Mouse (Mus musculus) common myeloid progenitor, adult 5-6 weeks (primary cell): ENCODE measurements around the gene Rps6ka5. TPM values are rescaled to one million over a fixed set of nuclear protein-coding genes. Genes with fewer than 3 reads are reported as not detected.

Experiments
- ATAC-seq: replicated peaks from 2 replicates; pipeline ENCODE4 v1.8.0; 2016; ENCODE audit warnings: low read depth, mild to moderate bottlenecking, moderate TSS enrichment, inconsistent platforms; ENCODE audit not compliant: poor library complexity, severe bottlenecking
- total RNA-seq: library from RNA; stranded (forward); fragments of 200-1000, 187-1606 nt; gene quantifications from 2 replicates; pipeline ENCODE4 v1.2.3, GENCODE M21; 2017

The Rps6ka5 gene
- total RNA-seq, 1 experiment from 2014 or later, result 47.1 TPM

- ATAC-seq, result no peak
These were observed 187.5 kb downstream of the Rps6ka5 start for GRCm38 (mm10) chr12:100539158-100539714.

GRCm38 (mm10) chr12:100538445-100539157 is 188.2 kb downstream of the Rps6ka5 start:
- ATAC-seq, result peak; percentile 76

DNA sequence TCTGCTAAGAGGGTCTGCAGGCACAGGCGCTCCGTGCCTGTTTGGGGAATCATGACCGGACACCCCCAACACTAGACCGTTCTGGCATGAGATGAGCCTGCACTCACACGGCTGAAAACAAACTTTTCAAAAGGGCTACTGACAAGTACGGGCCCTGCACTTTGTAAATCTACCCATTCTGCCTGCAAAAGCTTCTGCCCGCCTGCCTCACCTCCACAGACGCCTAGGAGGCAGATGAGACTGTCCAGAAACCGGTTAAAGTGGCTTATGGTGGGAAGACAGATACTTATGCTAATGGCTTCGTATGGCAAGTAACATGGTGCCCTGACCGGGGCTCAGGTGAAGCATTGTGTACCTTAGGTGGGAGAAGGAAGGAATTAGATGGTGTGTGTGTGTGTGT is 189.7 kb downstream of the Rps6ka5 start:
- no peak for ATAC-seq

DNA sequence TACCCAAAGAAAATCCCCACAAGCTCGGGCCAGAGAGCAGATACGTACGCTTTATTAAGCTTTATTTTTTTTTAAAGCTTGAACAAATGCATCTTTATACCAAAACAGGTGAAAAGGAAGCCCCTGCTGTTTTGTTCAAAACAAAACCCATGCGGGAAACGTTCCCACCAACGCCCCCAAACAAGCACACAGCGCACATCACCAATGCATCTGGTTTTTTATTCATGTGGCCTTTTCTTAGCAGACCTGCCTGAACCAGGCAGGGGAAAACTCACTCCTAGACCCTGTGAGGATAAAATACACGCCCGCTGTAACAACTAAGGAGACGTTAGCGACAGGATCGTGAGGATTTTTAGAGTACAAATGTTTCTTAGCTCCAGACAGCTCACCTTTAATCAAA is 191.8 kb downstream of the Rps6ka5 start:
- ATAC-seq, result no peak

- ATAC-seq, result no peak
These were observed 192.8 kb downstream of the Rps6ka5 start for GRCm38 (mm10) chr12:100534028-100534427.

DNA sequence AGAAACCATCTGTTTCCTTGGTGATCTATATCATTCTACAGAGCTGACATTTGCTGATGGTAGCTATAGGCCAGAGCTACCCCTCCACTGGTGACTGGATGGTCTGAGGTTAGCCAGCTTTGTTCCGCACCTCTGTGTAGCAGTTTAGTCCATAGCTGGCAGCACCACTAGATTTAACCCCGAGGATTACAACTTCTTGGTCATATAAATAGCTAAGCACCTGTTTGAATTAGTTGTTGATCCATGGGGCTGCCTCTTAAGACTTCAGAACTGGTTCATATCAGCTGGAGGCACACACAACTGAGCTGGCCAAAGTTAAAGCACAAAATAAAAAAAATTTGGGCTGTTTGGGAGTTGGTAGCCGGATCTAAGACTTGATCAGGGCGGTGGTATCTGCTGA is 193.6 kb downstream of the Rps6ka5 start:
- no peak for ATAC-seq

- no peak for ATAC-seq
These were observed 195.0 kb downstream of the Rps6ka5 start for GRCm38 (mm10) chr12:100531740-100532139.

- peak; percentile 57 for ATAC-seq
These were observed 195.9 kb downstream of the Rps6ka5 start for GRCm38 (mm10) chr12:100530871-100531270.

GRCm38 (mm10) chr12:100529651-100530050 is 197.1 kb downstream of the Rps6ka5 start:
- no peak for ATAC-seq

DNA sequence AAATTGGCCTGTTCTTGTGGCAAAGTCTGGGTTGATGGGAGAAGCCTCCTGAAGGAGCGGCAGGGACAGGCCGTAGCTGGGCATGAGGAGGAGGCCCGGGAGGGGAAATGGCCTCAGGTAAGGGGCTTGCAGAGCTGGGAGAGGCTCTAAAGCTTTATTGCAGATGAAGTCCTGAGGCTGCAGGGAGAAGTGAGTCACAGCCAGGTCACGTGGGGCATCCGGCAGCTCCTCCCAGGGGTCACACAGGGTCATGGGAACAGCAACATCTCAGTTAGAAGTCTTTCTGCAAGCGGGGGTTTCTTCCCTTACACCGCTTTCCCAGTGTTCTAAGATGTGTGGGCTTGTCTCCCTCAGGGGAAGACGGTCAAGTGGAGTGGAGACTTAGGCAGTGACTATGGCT is 197.6 kb downstream of the Rps6ka5 start:
- no peak for ATAC-seq

DNA sequence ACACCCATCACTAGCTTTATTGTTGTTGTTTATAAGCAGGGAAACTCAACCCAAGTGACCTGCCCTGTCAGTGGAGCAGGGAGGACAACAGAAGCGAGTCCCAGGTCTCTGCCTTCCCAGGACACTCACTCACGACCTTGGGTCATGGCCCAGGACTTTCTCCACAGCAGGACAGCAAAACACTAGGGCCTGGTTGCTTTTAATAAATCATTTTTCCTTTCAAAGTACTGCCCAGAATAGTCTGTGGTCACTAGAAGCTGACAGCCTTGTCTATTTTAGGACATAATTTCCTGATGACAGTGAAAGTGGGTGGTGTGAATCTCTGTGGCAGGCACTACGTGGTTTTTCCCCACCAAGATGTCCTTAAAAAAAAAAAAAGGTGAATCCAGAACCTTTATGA is 198.5 kb downstream of the Rps6ka5 start:
- peak; percentile 28 for ATAC-seq

DNA sequence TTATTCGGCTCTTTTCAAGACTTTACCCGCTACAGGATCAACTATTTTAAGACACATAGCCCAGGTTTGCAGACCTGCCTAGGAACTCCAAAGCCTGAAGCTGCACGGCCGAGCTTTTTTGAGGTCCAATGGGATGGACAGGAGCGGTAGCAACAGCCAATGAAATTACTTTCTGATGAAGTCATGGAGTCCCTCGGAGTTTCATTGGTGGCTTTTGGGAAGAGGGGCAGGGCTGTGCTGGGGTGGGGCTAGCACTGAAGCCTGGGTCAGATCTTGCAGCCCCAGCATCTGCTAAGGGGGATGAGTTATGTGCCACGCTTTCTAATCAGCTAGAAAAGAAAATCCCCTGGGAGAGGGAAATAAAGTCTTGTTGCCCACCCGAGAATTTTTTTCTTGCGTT is 199.0 kb downstream of the Rps6ka5 start:
- peak; percentile 84 for ATAC-seq

GRCm38 (mm10) chr12:100527241-100527640 is 199.5 kb downstream of the Rps6ka5 start:
- no peak for ATAC-seq

GRCm38 (mm10) chr12:100525939-100526338 is 200.8 kb downstream of the Rps6ka5 start:
- no peak for ATAC-seq

- peak; percentile 62 for ATAC-seq
These were observed 206.0 kb downstream of the Rps6ka5 start, which contains the start of gene Ttc7b for GRCm38 (mm10) chr12:100520794-100521186. Ttc7b (minus strand) TSS chr12:100520826.

DNA sequence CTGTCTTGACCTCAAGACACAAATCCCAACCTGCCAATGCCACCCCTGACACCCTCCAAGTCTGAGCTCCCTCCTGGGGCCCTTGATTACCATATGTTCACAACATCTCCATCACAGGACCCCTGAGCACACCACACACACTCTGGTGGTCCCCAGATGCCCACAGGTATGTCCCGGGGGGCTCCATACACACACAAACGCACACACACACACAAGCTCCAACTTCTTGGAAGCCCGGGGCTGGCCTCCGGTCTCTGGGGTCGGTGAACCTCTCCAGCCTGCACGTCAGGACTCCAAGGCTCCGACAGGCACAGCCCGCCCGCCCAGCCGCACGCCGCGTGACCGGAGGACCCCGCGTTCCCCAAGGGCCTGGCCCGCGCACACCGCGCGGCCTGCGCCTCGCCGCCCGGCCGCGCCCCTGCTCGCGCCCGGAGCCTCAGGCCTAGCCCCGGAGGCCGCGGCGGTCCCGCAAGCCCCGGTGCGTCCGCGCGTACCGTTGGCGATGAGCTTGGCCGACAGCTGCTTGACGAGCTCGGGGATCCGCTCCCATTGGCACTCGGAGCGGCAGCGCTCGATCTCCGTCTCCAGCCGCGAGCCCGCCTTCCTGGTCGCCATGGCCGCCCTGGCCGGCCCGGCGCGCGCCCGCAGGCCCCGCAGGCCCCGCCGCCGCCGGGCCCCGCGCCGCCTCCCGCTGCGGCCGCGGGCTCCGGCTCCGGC is 206.5 kb downstream of the Rps6ka5 start:
- ATAC-seq, result no peak

DNA sequence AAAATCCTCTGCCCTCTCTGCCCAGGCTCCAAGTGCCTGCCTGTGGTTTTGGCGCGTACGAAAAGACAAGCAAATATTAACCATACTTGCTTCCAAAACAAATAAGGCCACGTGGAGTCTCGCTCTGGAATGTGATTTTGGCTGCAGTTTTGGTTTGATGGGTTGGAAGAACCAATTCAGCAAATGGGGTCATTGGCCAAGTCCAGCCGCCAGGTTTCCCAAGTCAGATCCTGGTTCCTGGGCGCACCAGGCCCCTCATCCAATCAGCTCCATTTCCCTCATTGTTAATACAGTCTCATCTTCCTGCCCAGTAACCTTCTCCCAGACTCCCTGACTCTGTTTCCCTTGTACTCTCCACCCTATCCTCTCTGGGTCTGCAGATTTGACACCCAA is 207.1 kb downstream of the Rps6ka5 start:
- no peak for ATAC-seq

DNA sequence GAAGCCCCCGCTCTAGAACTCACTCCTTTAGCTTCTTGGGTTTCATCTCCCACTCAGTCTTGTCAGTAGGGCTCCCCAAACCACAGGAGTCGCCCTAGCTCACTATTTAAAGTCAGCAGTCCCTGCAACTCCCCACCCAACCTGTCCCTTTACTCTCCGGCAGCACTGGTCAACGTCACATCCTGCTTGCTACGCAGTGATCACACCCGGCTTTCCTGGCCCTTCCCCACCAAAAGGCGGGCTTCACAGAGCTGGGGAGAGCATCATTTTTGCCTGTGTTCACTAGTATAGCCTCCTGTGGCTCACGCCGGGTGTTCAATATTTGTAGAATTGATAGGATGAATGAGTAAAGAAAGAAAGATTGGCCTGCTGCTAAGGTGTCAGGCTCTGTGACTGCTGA is 209.4 kb downstream of the Rps6ka5 start:
- ATAC-seq, result no peak

GRCm38 (mm10) chr12:100516161-100516838 is 210.5 kb downstream of the Rps6ka5 start:
- no peak for ATAC-seq

- no peak for ATAC-seq
These were observed 211.3 kb downstream of the Rps6ka5 start for GRCm38 (mm10) chr12:100515493-100515892.

- ATAC-seq, result no peak
These were observed 212.2 kb downstream of the Rps6ka5 start for GRCm38 (mm10) chr12:100514611-100515010.
